Mouse (Mus musculus) forebrain, embryonic 10.5 days (tissue): ENCODE data around the gene Ank2. TPM values are rescaled to one million over a fixed set of nuclear protein-coding genes. Genes with fewer than 3 reads are reported as not detected.

Source experiments
- DNase-seq: peaks from one replicate; pipeline ENCODE4 v3.0.0-alpha.2; 2017; ENCODE audit warnings: low spot score; ENCODE audit errors: extremely low spot score
- H3K27ac ChIP-seq: fragments of 300-500 bp; sonication (generic); 2 replicates; pipeline ENCODE4 v1.5.1; 2016; ENCODE audit warnings: mild to moderate bottlenecking
- H3K27me3 ChIP-seq: fragments of 300-500 bp; sonication (generic); 2 replicates; pipeline ENCODE4 v1.6.1; 2016; ENCODE audit warnings: mild to moderate bottlenecking; ENCODE audit not compliant: poor library complexity, severe bottlenecking
- H3K36me3 ChIP-seq: fragments of 300-500 bp; sonication (generic); replicated peaks from 2 replicates; pipeline ENCODE4 v1.6.1; 2016; ENCODE audit warnings: mild to moderate bottlenecking, moderate library complexity
- H3K4me1 ChIP-seq: fragments of 300-500 bp; sonication (generic); 2 replicates; pipeline ENCODE4 v1.6.1; 2016
- H3K4me3 ChIP-seq: fragments of 300-500 bp; sonication (generic); 2 replicates; pipeline ENCODE4 v1.5.1; 2016; ENCODE audit warnings: mild to moderate bottlenecking, moderate library complexity
- H3K9me3 ChIP-seq: fragments of 300-500 bp; sonication (generic); 2 replicates; pipeline ENCODE4 v1.6.1; 2016; ENCODE audit warnings: mild to moderate bottlenecking, moderate library complexity
- WGBS: fragments of 180-500 bp; shearing (Covaris S2); methylation state at CpG from one replicate; pipeline ENCODE4 v1.1.7; 2016; 5-methylcytosine and 5-hydroxymethylcytosine counted together
- polyA plus RNA-seq: library from polyadenylated mRNA; unstranded; fragments of >200 nt; fragmentation: Nextera tagmentation; extraction: Ambion mirVana; gene quantifications from 2 replicates; pipeline ENCODE4 v1.2.1, GENCODE M21; 2016

Ank2 gene
- polyA plus RNA-seq, 1 experiment from 2014 or later: 36.3 TPM

GRCm38 (mm10) chr3:127468569-127468968 is 30.6 kb downstream of the Ank2 start:
- DNase-seq: no peak
- H3K4me3 ChIP-seq: no peak overlapping the region
- no peaks in the 10 kb centered on the region for H3K36me3 ChIP-seq
- H3K27ac ChIP-seq: no peak overlapping the region
- 93% methylated on average over 8 of the region's 8 CpGs for WGBS
- H3K27me3 ChIP-seq: peaks cover 12% of the 10 kb centered on the region
- peaks cover 21% of the 10 kb centered on the region for H3K4me1 ChIP-seq
- H3K9me3 ChIP-seq: no peaks in the 10 kb centered on the region

- WGBS: 6% methylated on average over 14 of the region's 14 CpGs
- peak; percentile 56 for DNase-seq
- Histone ChIP-seq H3K4me3 (peak overlapping the region; percentile 25), H3K27me3 (peaks cover 46% of the 10 kb centered on the region), H3K4me1 (peaks cover 52% of the 10 kb centered on the region), H3K36me3 (no peaks in the 10 kb centered on the region), H3K27ac (peak overlapping the region; percentile 84), H3K9me3 (no peaks in the 10 kb centered on the region)
Observed at GRCm38 (mm10) chr3:127463816-127464480, 35.2 kb downstream of the Ank2 start.

- no peaks in the 10 kb centered on the region for H3K36me3 ChIP-seq
- H3K9me3 ChIP-seq: no peaks in the 10 kb centered on the region
- H3K27me3 ChIP-seq: peaks cover 54% of the 10 kb centered on the region
- DNase-seq: no peak
- H3K4me3 ChIP-seq: peak overlapping the region; percentile 25; the same call in 1 of the 2 replicates
- H3K4me1 ChIP-seq: peaks cover 52% of the 10 kb centered on the region
- H3K27ac ChIP-seq: peak overlapping the region; percentile 84
- 14% methylated on average over 9 of the region's 9 CpGs for WGBS
Observed at GRCm38 (mm10) chr3:127463165-127463564, 36.0 kb downstream of the Ank2 start.

GRCm38 (mm10) chr3:127462413-127462812 is 36.7 kb downstream of the Ank2 start:
- Histone ChIP-seq H3K4me1 (peaks cover 52% of the 10 kb centered on the region), H3K4me3 (no peak overlapping the region), H3K9me3 (no peaks in the 10 kb centered on the region), H3K27ac (peak overlapping the region; percentile 84; the same call in 1 of the 2 replicates), H3K36me3 (no peaks in the 10 kb centered on the region), H3K27me3 (peaks cover 54% of the 10 kb centered on the region)
- no peak for DNase-seq
- 62% methylated on average over 6 of the region's 6 CpGs for WGBS

GRCm38 (mm10) chr3:127460891-127461437 is 38.2 kb downstream of the Ank2 start:
- WGBS: 56% methylated on average over 11 of the region's 11 CpGs
- Histone ChIP-seq H3K9me3 (no peaks in the 10 kb centered on the region), H3K27me3 (peaks cover 53% of the 10 kb centered on the region), H3K27ac (0 out of 2 replicates have a peak overlapping the region, but pooled peaks have one; percentile 54), H3K4me1 (peaks cover 52% of the 10 kb centered on the region), H3K4me3 (no peak overlapping the region), H3K36me3 (no peaks in the 10 kb centered on the region)
- DNase-seq: no peak

- Histone ChIP-seq H3K4me3 (no peak overlapping the region), H3K27ac (peak overlapping the region; percentile 26; the same call in 1 of the 2 replicates), H3K9me3 (no peaks in the 10 kb centered on the region), H3K27me3 (peaks cover 42% of the 10 kb centered on the region), H3K36me3 (no peaks in the 10 kb centered on the region), H3K4me1 (peaks cover 44% of the 10 kb centered on the region)
- no peak for DNase-seq
- 16% methylated on average over 3 of the region's 3 CpGs for WGBS
Observed at GRCm38 (mm10) chr3:127459858-127460257, 39.3 kb downstream of the Ank2 start.

- Histone ChIP-seq H3K9me3 (no peaks in the 10 kb centered on the region), H3K4me3 (no peak overlapping the region), H3K4me1 (peaks cover 34% of the 10 kb centered on the region), H3K27me3 (peaks cover 42% of the 10 kb centered on the region), H3K36me3 (no peaks in the 10 kb centered on the region), H3K27ac (no peak overlapping the region)
- DNase-seq: no peak
- WGBS: 43% methylated on average over 11 of the region's 11 CpGs
Observed at GRCm38 (mm10) chr3:127458925-127459324, 40.2 kb downstream of the Ank2 start.

GRCm38 (mm10) chr3:127458420-127458798 is 40.7 kb downstream of the Ank2 start:
- WGBS: 42% methylated on average over 6 of the region's 6 CpGs
- H3K36me3 ChIP-seq: no peaks in the 10 kb centered on the region
- no peaks in the 10 kb centered on the region for H3K9me3 ChIP-seq
- H3K27ac ChIP-seq: no peak overlapping the region
- H3K4me3 ChIP-seq: no peak overlapping the region
- DNase-seq: no peak
- peaks cover 41% of the 10 kb centered on the region for H3K27me3 ChIP-seq
- peaks cover 29% of the 10 kb centered on the region for H3K4me1 ChIP-seq

GRCm38 (mm10) chr3:127457761-127458419 is 41.3 kb downstream of the Ank2 start:
- Histone ChIP-seq H3K36me3 (no peaks in the 10 kb centered on the region), H3K27me3 (peaks cover 40% of the 10 kb centered on the region), H3K27ac (no peak overlapping the region), H3K9me3 (no peaks in the 10 kb centered on the region), H3K4me1 (peaks cover 24% of the 10 kb centered on the region), H3K4me3 (no peak overlapping the region)
- DNase-seq: no peak
- 41% methylated on average over 5 of the region's 5 CpGs for WGBS

GRCm38 (mm10) chr3:127453738-127454137 is 45.4 kb downstream of the Ank2 start:
- WGBS: 83% methylated on average over 4 of the region's 4 CpGs
- no peaks in the 10 kb centered on the region for H3K36me3 ChIP-seq
- H3K27ac ChIP-seq: no peak overlapping the region
- DNase-seq: no peak
- H3K4me1 ChIP-seq: no peaks in the 10 kb centered on the region; the same call in 1 of the 2 replicates
- no peak overlapping the region for H3K4me3 ChIP-seq
- no peaks in the 10 kb centered on the region for H3K9me3 ChIP-seq
- H3K27me3 ChIP-seq: peaks cover 14% of the 10 kb centered on the region

- no peak overlapping the region for H3K4me3 ChIP-seq
- no peaks in the 10 kb centered on the region; the same call in 1 of the 2 replicates for H3K4me1 ChIP-seq
- peaks cover 9% of the 10 kb centered on the region for H3K27me3 ChIP-seq
- H3K9me3 ChIP-seq: no peaks in the 10 kb centered on the region
- DNase-seq: no peak
- H3K36me3 ChIP-seq: no peaks in the 10 kb centered on the region
- H3K27ac ChIP-seq: no peak overlapping the region
- WGBS: 81% methylated on average over 6 of the region's 6 CpGs
Observed at GRCm38 (mm10) chr3:127453254-127453653, 45.9 kb downstream of the Ank2 start.

GRCm38 (mm10) chr3:127452233-127452632 is 46.9 kb downstream of the Ank2 start:
- H3K9me3 ChIP-seq: no peaks in the 10 kb centered on the region
- DNase-seq: peak; percentile 29
- peaks cover 9% of the 10 kb centered on the region; the same call in 1 of the 2 replicates for H3K27me3 ChIP-seq
- no peak overlapping the region for H3K27ac ChIP-seq
- no peaks in the 10 kb centered on the region for H3K36me3 ChIP-seq
- no peaks in the 10 kb centered on the region for H3K4me1 ChIP-seq
- H3K4me3 ChIP-seq: no peak overlapping the region
- 50% methylated on average over 13 of the region's 13 CpGs for WGBS

- no peak overlapping the region for H3K4me3 ChIP-seq
- no peaks in the 10 kb centered on the region for H3K36me3 ChIP-seq
- no peak for DNase-seq
- H3K4me1 ChIP-seq: no peaks in the 10 kb centered on the region
- no peaks in the 10 kb centered on the region for H3K9me3 ChIP-seq
- no peak overlapping the region for H3K27ac ChIP-seq
- 79% methylated on average over 9 of the region's 9 CpGs for WGBS
- peaks cover 9% of the 10 kb centered on the region; the same call in 1 of the 2 replicates for H3K27me3 ChIP-seq
Observed at GRCm38 (mm10) chr3:127451741-127452140, 47.4 kb downstream of the Ank2 start.
